Mouse (Mus musculus) C2C12 (cell line): ENCODE results near the gene Kat6b. TPM values are rescaled to one million over a fixed set of nuclear protein-coding genes. Genes with fewer than 3 reads are reported as not detected.

Experiments used
- H3K27me3 ChIP-seq: one replicate; pipeline ENCODE4 v1.6.1; 2011; ENCODE audit not compliant: control insufficient read depth, insufficient read depth, insufficient read length
- H3K36me3 ChIP-seq: one replicate; pipeline ENCODE4 v1.6.1; 2011; ENCODE audit not compliant: control insufficient read depth, insufficient read depth
- H3K4me3 ChIP-seq: one replicate; pipeline ENCODE4 v1.5.1; 2011; ENCODE audit warnings: mild to moderate bottlenecking, control low read depth; ENCODE audit not compliant: poor library complexity, insufficient read depth, severe bottlenecking
- H3K79me2 ChIP-seq: one replicate; pipeline ENCODE4 v1.6.1; 2011; ENCODE audit not compliant: control insufficient read depth, insufficient read depth
- H3K79me3 ChIP-seq: one replicate; pipeline ENCODE4 v1.6.1; 2011; ENCODE audit warnings: low read depth, control low read depth
- H3ac ChIP-seq: one replicate; pipeline ENCODE3; 2011; ENCODE audit warnings: low read depth; ENCODE audit not compliant: control insufficient read depth, insufficient read length
- CEBPB ChIP-seq: IDR thresholded peaks from one replicate; pipeline ENCODE4 v1.6.1; 2011; ENCODE audit warnings: low read depth, mild to moderate bottlenecking, control low read depth, moderate library complexity
- CTCF ChIP-seq: IDR thresholded peaks from one replicate; pipeline ENCODE4 v1.5.1; 2011; ENCODE audit not compliant: control insufficient read depth, insufficient read depth, insufficient read length
- FOSL1 ChIP-seq: IDR thresholded peaks from one replicate; pipeline ENCODE4 v1.8.0; 2011; ENCODE audit warnings: mild to moderate bottlenecking, low read length; ENCODE audit not compliant: poor library complexity, insufficient read depth, severe bottlenecking
- MAX ChIP-seq: IDR thresholded peaks from one replicate; pipeline ENCODE4 v1.6.1; 2011; ENCODE audit warnings: mild to moderate bottlenecking, control low read depth
- MYOD1 ChIP-seq: IDR thresholded peaks from one replicate; pipeline ENCODE4 v1.6.1; 2011; ENCODE audit warnings: low read depth; ENCODE audit not compliant: control insufficient read depth, insufficient read length
- MYOG ChIP-seq: IDR thresholded peaks from one replicate; pipeline ENCODE4 v1.6.1; 2011; ENCODE audit not compliant: control insufficient read depth, insufficient read length; ENCODE audit errors: extremely low read depth
- USF1 ChIP-seq: IDR thresholded peaks from one replicate; pipeline ENCODE4 v1.6.1; 2011; ENCODE audit warnings: low read depth, mild to moderate bottlenecking, control low read depth, moderate library complexity
- polyA plus RNA-seq: library from polyadenylated mRNA; unstranded; fragments of >200 nt; fragmentation: generic; extraction: Trizol; gene quantifications from one replicate; pipeline ENCODE4 v1.2.1, GENCODE M21; 2012; ENCODE audit warnings: missing spikeins

The Kat6b gene
- polyA plus RNA-seq, 1 experiment, result 2.7 TPM

DNA sequence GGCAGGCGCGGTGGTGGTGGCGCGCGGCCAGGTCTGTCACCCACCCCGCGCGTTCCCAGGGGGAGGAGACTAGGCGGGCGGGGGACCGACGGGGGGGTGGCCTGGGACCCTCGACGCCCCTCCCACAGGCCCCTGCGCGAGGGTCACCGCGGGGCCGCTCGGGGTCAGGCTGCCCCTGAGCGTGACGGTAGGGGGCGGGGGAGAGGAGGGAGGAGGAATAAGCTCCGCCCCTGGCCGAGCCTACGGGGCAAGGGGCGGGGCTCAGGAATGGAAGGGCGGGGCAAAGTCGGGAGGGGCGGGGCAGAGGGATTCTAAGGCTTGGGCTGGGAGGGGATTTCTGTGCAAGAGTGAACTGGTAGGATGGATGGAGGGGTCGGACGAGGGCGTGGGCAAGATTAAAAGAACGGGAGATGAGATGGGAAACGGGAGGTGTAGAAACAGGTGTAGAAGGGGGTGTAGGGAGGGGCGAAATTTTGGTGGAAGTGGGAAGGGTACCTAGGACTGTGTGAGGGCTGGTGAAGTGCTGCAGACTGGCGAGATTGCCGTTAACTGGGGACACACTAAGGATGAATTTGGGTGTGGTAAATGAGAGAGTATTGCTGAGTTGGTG lies 19.9 kb downstream of the Kat6b start:
- Histone ChIP-seq H3K27me3 (no peaks in the 10 kb centered on the region), H3K4me3 (peak overlapping the region; percentile 50), H3K36me3 (peaks cover 3% of the 10 kb centered on the region), H3K79me2 (peaks cover 23% of the 10 kb centered on the region), H3ac (peak overlapping the region; percentile 63), H3K79me3 (no peaks in the 10 kb centered on the region)
- no peak for TF ChIP-seq MYOD1
- no peak for TF ChIP-seq CTCF
- no peak for TF ChIP-seq FOSL1

DNA sequence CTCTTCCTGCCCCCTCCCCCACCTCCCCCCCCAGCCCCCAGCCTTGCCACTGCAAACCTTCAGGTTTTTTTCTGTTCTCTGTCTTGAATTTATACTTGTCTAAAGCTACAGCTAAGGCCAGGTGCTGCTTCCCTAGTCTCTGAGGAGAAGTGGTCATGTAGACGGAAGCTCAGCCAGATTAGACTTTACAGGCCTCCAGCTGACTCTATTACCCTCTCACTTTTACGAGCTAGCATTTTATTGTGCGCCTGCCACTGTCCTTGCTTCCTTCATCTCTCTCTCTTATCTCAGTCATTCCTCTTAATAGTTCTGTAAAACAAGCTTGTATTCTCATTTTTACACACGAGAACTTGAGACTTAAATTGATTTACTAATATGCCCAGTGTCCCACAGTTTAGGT lies 23.8 kb downstream of the Kat6b start:
- H3K27me3 ChIP-seq, result no peaks in the 10 kb centered on the region
- peaks cover 3% of the 10 kb centered on the region for H3K36me3 ChIP-seq
- TF ChIP-seq MYOD1, result no peak
- TF ChIP-seq USF1, result no peak
- TF ChIP-seq FOSL1, result no peak
- no peak for TF ChIP-seq CTCF
- no peak for TF ChIP-seq MAX
- no peak for TF ChIP-seq MYOG
- H3ac ChIP-seq, result no peak overlapping the region
- no peak overlapping the region for H3K4me3 ChIP-seq
- H3K79me2 ChIP-seq, result peaks cover 29% of the 10 kb centered on the region
- H3K79me3 ChIP-seq, result peaks cover 4% of the 10 kb centered on the region

DNA sequence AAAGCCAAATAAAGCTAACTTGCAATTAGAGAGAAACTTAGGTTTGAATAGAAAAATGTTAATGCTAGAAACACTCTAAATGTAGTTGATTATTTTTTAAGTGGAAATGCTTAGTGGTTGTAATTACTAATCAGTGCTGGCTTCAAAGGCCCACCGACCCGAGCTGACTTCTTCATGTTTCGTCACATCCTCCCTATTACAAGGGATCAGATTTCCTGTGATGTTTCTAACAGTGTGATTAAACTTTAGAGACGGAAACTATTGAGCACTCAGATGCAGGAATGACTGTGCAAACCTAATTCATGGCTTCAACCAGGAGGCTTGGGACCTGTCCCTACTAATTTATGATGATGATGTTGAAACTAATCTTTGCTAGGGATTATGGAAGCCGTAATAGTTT lies 25.8 kb downstream of the Kat6b start:
- no peak overlapping the region for H3ac ChIP-seq
- peaks cover 34% of the 10 kb centered on the region for H3K79me2 ChIP-seq
- no peak overlapping the region for H3K4me3 ChIP-seq
- no peak for TF ChIP-seq CTCF
- TF ChIP-seq CEBPB, result no peak
- TF ChIP-seq MAX, result no peak
- TF ChIP-seq FOSL1, result no peak
- TF ChIP-seq MYOD1, result no peak
- no peak for TF ChIP-seq MYOG
- peaks cover 5% of the 10 kb centered on the region for H3K79me3 ChIP-seq
- peaks cover 3% of the 10 kb centered on the region for H3K36me3 ChIP-seq
- H3K27me3 ChIP-seq, result no peaks in the 10 kb centered on the region

DNA sequence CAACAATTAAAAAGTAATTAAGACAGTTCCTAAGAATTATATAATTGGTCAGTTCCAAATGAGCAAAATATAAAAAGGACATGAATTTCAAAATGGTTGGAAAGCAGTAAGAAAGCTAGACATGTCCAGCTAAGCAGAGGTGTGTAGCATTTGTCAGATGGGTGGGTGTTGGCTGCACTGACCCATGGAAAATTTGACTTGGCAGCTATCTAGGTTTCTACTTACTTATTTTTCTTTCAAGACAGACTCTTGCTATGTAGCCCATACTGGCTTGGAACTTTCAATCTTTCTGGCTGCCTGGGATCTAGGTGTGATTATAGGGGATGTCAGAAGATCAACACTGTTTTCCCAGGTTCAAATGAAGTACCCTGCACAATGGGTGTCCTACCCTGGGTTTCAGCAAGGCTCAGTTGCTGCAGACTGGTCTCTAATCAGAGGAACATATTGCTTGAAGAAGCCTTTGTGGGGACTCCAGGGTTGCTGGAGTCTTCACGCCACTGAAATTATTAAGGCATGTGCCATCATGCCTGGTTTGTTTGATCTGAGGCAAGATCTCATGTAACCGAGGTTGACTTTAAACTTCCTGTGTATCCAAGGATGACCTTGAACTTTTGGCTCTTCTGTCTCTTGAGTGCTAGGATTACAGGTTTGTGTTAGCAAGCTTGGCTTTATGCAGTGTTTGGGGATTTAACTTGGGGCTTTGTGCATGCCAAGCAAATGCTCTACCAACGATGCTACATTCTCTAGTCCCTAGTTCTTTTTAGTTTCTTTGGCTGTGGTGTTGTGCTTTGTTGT lies 28.1 kb downstream of the Kat6b start:
- Histone ChIP-seq H3K4me3 (no peak overlapping the region), H3K79me3 (peaks cover 8% of the 10 kb centered on the region), H3K27me3 (no peaks in the 10 kb centered on the region), H3K79me2 (peaks cover 26% of the 10 kb centered on the region), H3K36me3 (peaks cover 3% of the 10 kb centered on the region), H3ac (no peak overlapping the region)
- TF ChIP-seq MYOG, result no peak
- no peak for TF ChIP-seq CEBPB
- no peak for TF ChIP-seq MAX
- TF ChIP-seq FOSL1, result no peak

DNA sequence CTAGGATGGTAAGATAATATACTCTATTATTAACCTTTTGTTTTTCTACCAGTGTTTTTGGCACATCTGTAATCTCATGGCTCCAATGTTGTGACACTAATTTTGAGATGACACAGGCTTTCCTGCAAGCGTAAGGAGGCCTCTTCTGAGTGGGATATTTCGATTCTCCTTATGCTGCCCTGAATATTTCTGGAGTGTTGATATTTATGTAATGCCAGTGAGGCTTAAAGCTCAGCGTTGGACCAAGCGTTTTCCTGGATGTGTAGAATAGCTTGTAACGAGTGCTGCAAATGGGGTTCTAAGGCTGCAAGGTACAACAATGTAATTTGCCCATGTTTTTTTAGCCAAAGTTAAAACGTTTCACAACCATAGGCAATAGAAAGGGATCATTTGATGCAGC lies 30.2 kb downstream of the Kat6b start:
- peaks cover 8% of the 10 kb centered on the region for H3K79me3 ChIP-seq
- H3K36me3 ChIP-seq, result peaks cover 2% of the 10 kb centered on the region
- no peak overlapping the region for H3K4me3 ChIP-seq
- no peak for TF ChIP-seq MYOD1
- no peak for TF ChIP-seq CTCF
- no peak for TF ChIP-seq CEBPB
- no peak for TF ChIP-seq MYOG
- TF ChIP-seq MAX, result no peak
- TF ChIP-seq FOSL1, result no peak
- H3ac ChIP-seq, result no peak overlapping the region
- H3K27me3 ChIP-seq, result no peaks in the 10 kb centered on the region
- H3K79me2 ChIP-seq, result peaks cover 14% of the 10 kb centered on the region

DNA sequence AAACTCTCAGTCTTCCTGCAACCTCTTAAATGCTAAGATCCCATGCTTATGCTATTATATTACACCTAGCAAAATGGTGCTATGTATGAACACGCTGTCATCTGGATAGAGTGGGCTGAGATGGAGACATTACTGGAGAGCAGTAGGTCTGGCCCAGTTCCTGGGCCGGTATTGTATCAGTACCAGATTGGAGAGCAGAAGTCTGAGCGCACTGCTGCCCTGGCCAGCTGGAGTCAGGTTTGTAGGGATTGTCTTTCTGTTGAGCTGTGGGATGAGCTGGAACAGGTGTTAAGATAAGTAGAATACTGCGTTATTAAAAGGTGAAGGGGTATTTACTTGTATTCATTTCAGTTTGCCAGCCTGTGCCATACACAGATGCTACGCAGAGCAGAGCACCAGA lies 34.3 kb downstream of the Kat6b start:
- Histone ChIP-seq H3K4me3 (no peak overlapping the region), H3ac (no peak overlapping the region), H3K79me2 (peaks cover 13% of the 10 kb centered on the region), H3K27me3 (no peaks in the 10 kb centered on the region), H3K79me3 (peaks cover 7% of the 10 kb centered on the region), H3K36me3 (peaks cover 11% of the 10 kb centered on the region)
- TF ChIP-seq MAX, result no peak
- TF ChIP-seq MYOG, result no peak
- TF ChIP-seq MYOD1, result no peak
